Mouse (Mus musculus): ENCODE data around the gene Izumo1r.

The Izumo1r gene

DNA sequence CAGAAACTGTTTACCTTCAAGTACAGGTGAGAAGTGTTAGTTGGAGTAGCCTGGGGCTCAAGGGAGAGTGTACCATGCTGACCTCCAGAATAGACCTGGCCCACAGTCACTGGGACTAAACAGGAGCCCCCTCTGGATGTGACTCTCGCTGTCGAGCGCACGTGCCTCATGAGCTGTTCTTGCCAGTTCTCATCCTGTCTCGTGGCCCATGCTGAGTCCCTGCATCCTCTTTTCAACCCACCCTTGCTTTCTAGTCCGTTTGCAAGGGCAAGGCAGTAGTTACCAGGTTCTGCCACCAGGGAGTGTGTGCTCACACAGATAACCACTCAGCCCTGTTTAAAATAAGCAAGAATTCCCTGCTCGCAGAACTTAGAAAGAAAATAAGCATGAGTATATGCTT lies 36.8 kb downstream of the Izumo1r start:
- no peak for DNase-seq (ENCODE audit: low read depth)

DNA sequence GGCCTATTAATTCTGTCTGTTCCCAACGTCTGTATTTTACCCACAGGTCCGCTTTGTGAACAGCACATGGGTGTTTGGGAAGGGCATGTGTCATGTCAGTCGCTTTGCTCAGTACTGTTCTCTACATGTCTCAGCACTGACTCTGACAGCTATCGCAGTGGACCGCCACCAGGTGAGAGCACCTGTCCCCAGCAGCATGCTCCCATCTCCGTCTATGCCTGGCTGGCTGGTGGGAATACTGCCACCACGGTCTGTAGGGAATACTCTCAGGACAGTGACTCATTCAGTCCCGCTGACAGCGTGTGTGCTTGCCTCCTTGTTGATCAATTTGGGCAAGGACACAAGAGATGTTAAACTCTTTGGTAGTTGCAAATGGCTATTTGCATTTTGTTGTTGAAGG lies 39.0 kb downstream of the Izumo1r start:
- no peak for DNase-seq (ENCODE audit: low read depth)

DNA sequence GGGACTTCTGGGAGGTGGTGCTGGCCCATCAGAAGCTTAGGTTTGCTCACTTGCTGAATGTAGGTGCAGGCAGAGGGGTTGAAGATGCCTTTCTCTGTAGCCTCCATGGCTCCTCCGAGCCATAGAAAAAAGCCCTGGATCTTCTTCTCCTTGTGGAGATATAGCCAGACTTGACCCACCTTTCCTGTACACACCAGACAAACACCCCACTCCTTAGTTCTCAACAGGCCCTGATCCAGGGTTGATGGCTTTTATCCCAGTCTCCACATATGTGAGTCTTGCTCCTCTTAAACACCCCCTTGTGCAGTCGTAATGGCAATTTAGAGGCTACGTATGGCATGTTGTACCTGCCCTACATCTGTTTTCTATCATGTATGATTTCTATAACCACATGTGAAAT lies 40.6 kb downstream of the Izumo1r start:
- DNase-seq (ENCODE audit: low read depth) = no peak

DNA sequence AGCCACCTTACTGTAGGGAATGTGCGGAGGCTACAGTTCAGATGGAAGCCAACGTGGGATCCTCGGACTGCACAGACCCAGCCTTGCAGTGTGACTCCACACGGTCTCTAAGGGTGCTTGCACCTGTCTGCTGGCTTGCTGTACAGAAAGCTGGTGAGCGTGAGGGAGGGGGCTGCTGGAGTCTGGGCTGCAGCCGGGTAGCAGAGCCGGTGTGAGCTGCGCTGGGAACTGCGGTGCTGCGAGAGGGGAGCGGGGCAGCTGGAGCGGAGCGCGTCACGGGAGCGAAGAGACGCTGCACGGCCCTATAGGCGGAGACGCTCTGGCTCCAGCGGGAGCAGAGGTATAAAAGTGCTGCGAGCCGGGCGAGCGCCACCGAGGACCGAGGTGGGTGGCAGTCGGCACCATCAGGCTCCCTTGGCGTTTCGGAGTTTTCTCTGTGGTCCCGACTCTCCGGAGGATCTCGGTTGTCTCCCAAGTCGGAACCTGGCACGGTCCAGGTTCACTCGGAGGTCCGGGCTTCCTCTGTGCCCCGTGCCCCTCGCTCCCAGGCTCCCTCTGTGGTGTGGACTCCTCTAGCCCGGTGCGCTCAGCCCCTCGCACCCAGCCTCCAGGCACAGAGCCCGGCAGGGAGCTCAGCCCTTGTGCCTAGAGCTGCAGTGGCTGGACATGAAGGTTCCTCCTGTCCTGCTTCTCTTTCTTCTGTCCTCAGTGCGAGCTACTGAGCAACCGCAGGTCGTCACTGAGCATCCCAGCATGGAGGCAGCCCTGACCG lies 43.7 kb downstream of the Izumo1r start, which contains the start of gene Gpr83:
Gpr83 (plus strand) TSS at position 343 of the 772 bp plus-strand sequence.
- no peak for DNase-seq (ENCODE audit: low read depth)

DNA sequence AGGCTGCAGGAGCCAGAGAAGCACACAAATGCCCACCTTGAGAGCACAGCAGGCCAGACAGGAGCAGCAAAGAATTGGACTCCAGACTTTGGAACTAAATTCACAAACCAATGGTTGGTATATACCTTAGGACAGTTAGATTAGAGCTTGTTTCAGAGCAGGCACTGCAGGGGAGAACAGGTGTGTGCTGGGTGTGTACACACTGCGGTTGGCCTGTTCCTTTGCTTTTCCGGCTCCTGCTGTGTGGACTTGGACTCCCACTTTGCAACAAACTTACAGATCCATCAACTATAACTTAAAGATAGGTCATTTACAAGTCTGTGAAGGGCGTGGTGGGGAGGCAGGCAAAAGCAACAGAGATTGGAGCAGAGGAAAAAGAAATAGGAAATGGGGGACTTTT lies 45.0 kb downstream of the Izumo1r start:
- no peak for DNase-seq (ENCODE audit: low read depth)

DNA sequence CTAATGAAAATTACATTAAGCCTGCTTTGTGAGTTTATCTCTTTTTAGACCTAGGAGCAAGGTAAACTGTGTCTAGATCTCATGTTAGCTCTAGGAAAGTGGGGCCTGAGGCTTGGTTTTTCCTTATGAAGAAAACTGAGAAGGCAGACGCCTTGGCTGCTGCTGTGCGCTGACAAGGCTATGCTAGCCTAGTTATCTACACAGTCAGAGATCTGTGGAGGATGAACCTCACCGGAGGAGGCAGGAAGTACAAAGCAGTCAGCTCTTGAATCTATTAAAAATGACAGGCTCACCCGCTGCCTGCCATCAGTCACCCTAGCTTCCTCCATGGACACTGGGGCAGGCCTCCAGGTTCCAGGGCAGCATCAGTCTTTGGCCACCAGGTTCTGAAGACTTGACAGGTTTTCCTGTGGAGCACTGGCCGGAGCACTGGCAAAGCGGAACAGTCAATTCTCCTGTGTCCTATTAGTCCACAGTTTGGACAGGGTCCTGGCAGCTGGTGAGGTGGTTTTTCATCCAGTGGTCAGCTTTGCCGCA lies 45.5 kb downstream of the Izumo1r start:
- DNase-seq (ENCODE audit: low read depth) = no peak

DNA sequence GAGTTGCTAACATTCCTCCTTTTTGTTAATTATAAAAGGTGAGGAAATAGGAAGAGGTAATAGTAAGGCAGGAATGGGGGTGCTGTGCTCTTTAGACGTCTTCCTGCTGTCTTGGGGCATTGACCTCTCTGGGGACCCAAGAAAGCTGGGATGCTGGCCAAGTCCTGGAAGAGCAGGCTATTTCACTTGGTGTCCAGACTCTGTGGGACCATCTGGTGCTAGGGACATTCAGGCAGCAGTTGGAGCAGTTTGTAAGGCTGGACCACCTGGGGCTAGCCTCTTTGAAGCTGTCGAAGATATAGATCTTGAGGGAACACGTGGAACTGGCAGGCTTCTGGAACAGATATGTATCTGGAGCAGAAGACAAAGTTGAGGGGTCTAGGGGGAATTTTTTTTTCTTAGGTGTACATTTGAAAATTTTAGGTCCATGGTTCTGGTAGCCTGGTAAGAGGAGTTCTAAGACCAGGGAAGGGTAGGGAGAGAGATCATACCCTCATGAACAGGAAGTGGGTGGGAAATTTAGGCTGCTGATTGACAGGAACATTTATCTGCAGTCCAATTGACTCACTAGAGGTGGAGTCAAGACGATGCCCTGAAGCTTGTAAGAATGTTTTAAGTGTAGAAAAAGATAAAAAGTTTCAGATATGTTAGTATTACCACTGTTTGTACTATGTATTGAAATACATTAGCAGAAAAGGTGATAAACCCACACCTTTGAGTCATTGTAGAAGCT lies 46.7 kb downstream of the Izumo1r start:
- no peak for DNase-seq (ENCODE audit: low read depth)

DNA sequence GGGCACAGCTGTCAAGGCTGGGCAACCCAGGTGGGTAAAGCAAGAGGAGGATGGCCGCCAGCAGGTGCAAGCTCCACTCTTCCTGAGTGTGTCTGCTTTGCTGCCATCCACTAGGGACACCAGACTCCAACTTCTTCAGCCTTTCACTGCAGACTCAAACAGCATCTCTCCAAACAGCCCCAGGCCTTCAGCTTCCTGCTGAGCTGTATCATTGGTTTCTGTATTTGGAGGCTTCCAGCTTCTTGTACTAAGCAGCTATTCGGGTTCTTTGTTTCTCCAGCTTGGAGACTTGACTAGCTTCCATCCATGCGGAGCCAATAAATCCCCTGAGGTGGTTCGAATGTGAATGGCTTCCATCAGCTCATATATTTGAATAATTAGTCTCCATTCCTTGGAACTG lies 49.2 kb downstream of the Izumo1r start:
- DNase-seq (ENCODE audit: low read depth) = no peak

DNA sequence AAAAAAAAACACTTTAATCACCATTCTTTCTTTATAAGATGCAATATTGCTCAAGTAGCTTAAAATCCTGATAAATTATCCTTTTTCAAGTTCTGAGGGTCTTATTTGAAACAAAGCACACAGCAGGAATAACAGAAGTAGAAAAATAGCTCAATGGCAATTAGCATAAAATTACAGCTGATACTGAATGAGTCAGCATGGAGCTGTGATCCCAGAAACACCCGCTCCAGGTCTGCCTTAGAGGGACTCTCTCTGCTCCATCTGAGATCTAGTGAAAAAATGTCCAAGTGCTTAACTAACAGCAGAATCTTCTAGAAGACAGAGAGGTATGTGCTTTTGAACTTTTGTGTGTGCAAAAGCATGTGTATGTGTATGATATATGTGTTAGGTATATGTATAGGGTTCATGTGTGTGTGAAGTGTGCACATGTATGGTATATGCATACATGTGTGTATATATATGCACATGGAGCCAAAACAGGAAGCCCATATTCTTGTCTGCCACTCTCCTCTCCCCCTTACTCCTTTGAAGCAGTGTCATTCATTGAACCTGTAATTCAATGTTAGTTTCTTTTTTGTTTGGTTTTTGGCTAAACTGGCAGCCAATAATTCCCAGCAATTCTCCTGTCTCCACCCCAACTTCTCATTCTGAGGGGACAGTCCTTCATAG lies 55.3 kb downstream of the Izumo1r start:
- no peak for DNase-seq (ENCODE audit: low read depth)

DNA sequence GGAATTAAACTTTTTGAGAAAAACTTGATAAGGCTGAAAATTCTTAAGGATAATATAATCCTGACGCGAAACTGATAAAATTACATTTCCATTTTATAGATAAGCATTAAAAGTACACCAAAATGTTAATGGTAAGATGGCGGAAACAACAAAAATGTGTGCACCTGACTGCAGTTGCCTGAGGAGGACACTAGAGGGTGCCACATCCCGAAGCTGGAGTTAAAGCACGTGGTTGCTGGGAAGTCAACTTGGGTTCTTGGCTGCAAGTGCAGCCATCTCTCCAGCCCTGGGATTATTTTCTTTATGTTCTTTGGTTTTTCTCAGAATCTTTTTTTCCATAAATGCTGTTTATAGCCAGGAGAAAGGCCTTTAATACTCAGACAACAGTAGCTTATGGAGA lies 57.3 kb downstream of the Izumo1r start:
- peak; percentile 9 for DNase-seq (ENCODE audit: low read depth)

DNA sequence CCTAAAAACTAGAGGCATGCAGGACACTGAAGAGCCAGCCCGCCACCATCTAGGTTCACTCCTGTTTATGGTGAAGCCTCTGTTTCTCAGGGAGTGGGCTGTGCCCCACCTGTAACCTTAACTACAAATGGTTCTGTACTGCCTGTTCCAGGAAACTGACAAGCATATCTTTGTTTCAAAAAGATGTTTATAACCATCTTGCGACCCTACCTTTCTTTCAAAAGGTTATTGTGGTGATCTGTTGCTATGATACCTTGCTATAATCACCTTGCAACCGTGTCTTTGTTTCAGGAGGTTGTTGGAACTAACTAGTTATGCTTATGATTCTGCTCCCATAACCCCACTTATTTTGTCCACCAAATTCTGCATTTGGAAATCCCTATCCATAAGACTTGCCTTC lies 59.8 kb downstream of the Izumo1r start:
- no peak for DNase-seq (ENCODE audit: low read depth)

DNA sequence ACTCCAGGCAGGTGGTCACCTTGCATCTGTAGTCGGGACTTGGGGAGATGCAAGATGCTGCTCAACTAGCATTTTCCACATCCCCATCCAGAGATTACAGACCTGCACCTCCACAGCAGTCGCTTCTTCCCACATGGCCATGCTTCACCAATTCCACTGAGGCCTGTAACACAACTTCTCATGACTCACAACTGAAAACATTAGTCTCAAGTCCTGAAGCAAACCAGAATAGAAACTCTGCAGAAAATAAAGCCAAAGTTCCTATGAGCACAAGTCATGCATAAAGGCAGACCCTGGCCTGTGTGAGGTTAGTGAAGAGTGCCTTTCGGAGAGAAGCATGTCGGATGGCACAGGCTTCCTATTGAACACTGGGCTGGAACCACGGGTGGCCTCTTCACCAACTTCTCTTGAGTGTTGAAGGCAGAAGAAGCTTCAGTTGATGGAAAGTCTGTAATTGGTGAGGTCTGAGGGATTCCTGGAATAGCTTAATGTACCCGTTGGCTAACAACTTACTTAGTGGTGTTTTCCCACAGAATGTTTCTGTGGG lies 60.4 kb downstream of the Izumo1r start:
- DNase-seq (ENCODE audit: low read depth) = no peak

DNA sequence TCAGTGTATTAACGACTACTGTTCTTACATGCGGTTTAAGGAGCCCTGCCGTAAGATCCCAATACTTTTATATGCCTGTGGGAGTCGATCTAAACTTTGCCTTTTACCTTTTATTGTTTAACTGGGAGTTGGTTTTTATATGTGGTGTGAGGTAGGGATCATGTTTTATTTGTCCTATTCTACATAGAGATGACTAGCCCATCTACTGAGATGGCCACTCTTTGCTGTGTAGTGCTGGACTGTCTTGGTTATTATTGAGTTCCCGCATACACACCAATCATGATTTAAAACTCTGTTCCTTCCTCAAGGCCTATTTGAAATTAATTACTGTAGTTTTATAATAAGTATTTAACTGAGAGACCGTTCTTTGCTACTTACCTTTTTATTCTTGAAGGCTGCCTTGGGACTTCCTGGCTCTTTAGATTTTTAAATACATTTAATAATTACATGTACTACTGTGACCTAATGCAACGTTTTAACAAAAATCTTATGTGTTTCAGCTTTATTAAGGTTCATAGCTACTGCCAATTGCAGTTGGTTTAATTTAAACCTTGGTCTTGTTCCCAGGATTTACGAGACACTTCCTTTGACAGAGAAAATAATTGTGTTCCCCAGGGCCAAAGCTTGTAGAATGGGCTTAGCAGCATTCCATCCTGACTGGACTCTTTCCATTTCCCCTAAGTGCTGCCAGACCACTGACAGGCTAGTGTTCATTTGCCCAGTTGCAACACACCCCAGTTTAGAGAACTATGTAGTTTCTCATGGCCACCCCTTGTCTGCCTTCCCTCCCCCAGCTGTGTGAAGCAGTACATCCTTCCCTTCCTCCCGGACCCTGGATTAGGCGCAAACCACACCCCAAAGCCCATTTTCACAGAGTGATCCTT lies 61.6 kb downstream of the Izumo1r start:
- DNase-seq (ENCODE audit: low read depth) = no peak

DNA sequence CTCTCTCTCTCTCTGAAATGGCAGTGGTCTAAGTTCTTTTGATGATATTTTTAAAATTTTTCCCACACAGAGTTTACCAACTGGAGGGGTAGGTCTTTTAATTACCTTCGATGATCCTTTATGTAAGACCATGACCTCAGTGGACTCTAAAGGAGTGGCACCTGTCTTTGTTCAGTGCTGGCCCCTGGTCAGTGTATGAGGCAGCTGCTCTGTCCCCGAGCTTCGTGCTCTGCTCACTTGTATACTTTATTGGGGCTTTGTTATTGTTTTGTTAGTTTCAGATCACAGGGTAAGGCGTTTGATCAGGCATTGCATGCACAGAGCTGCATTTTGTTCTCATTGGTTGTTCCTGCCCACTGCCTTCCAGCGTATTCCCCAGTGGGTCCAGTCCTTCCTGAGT lies 63.8 kb downstream of the Izumo1r start:
- DNase-seq (ENCODE audit: low read depth) = no peak

DNA sequence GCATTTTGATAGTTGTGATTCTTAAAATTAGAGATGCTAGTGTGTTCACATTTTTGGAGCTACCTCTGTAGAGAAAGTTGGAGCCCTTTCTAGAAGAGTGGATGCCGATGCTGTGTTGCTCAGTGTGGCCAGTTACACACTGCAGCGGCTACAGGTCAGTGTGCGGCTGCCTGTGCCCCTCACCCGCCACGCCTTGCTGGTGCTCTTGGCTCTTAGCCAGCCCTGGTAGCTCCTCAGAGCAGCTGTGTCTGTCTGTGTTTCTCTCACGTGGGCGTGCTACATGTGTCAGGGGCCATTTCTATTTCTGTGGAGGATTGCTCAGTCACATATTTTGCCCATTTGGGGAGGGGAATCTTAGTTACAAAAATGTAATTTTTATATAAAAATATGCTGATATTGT lies 64.2 kb downstream of the Izumo1r start:
- DNase-seq (ENCODE audit: low read depth) = no peak

Measured in c-Kit-positive CD71-positive TER-119-negative erythroid progenitor cells, embryonic 14.5 days (primary cell).